Mouse (Mus musculus) adrenal gland, postnatal 14 days (tissue): ENCODE results near the gene Nhlrc1. TPM values are rescaled to one million over a fixed set of nuclear protein-coding genes. Genes with fewer than 3 reads are reported as not detected.

Experiments used
- DNase-seq: peaks from one replicate; pipeline ENCODE4 v3.0.0; 2021; ENCODE audit warnings: mixed read lengths
- total RNA-seq: library from RNA; stranded (reverse); gene quantifications from 2 replicates; pipeline ENCODE4 v1.2.3, GENCODE M21; 2021

Gene Nhlrc1
- total RNA-seq, 1 experiment from 2014 or later = 3.3 TPM

- no peak for DNase-seq
These were observed 910 bp downstream of the Nhlrc1 start for GRCm38 (mm10) chr13:47013740-47014139.

- DNase-seq = no peak
These were observed 13.1 kb downstream of the Nhlrc1 start for GRCm38 (mm10) chr13:47001590-47001989.

GRCm38 (mm10) chr13:46999498-46999897, 15.2 kb downstream of the Nhlrc1 start:
- DNase-seq = no peak

- no peak for DNase-seq
These were observed 17.3 kb downstream of the Nhlrc1 start for GRCm38 (mm10) chr13:46997355-46997754.

- DNase-seq = no peak
These were observed 21.4 kb downstream of the Nhlrc1 start for GRCm38 (mm10) chr13:46993274-46993551.

GRCm38 (mm10) chr13:46992516-46993273, 22.0 kb downstream of the Nhlrc1 start:
- no peak for DNase-seq

- DNase-seq = no peak
These were observed 24.2 kb downstream of the Nhlrc1 start for GRCm38 (mm10) chr13:46990376-46991011.

GRCm38 (mm10) chr13:46987941-46988340, 26.7 kb downstream of the Nhlrc1 start:
- no peak for DNase-seq

GRCm38 (mm10) chr13:46986208-46986607, 28.4 kb downstream of the Nhlrc1 start:
- DNase-seq = no peak

- DNase-seq = no peak
These were observed 30.8 kb downstream of the Nhlrc1 start for GRCm38 (mm10) chr13:46983878-46984277.

- DNase-seq = no peak
These were observed 34.7 kb downstream of the Nhlrc1 start for GRCm38 (mm10) chr13:46979836-46980490.

GRCm38 (mm10) chr13:46976532-46976931, 38.1 kb downstream of the Nhlrc1 start:
- DNase-seq = no peak

GRCm38 (mm10) chr13:46975930-46976329, 38.7 kb downstream of the Nhlrc1 start:
- no peak for DNase-seq

GRCm38 (mm10) chr13:46975031-46975551, 39.6 kb downstream of the Nhlrc1 start:
- no peak for DNase-seq

- no peak for DNase-seq
These were observed 44.2 kb downstream of the Nhlrc1 start for GRCm38 (mm10) chr13:46970286-46970945.

- no peak for DNase-seq
These were observed 46.0 kb downstream of the Nhlrc1 start for GRCm38 (mm10) chr13:46968626-46969025.

- DNase-seq = no peak
These were observed 47.3 kb downstream of the Nhlrc1 start for GRCm38 (mm10) chr13:46967308-46967707.

Other genes with a start within 250 kb of the Nhlrc1 start
- gene Kif13a, start 85.0 kb downstream of the Nhlrc1 start, total RNA-seq = 27.4 and 32.3 TPM in 2 replicates
- 8.9 and 9.3 TPM in 2 replicates for gene Kdm1b, start 28.6 kb upstream of the Nhlrc1 start, total RNA-seq
- gene Tpmt, start 29.9 kb upstream of the Nhlrc1 start, total RNA-seq = 9.1 and 13.8 TPM in 2 replicates
- 99.4 and 99.5 TPM in 2 replicates for gene Dek, start 91.4 kb upstream of the Nhlrc1 start, total RNA-seq
- gene Rnf144b, start 107.8 kb upstream of the Nhlrc1 start, total RNA-seq = 8.9 and 11.7 TPM in 2 replicates